Mouse (Mus musculus) heart, embryonic 15.5 days (tissue): Measurements from ENCODE around the gene 4930402H24Rik. TPM values are rescaled to one million over a fixed set of nuclear protein-coding genes. Genes with fewer than 3 reads are reported as not detected.

ENCODE experiments used
- ATAC-seq: fragments of 200-750 bp; cut with Nextera tagmentation; replicated peaks from 2 replicates; pipeline ENCODE4 v1.8.0; 2017; ENCODE audit warnings: low read depth, moderate TSS enrichment; ENCODE audit not compliant: insufficient number of reproducible peaks, insufficient read depth, low FRiP score
- H3K27ac ChIP-seq: fragments of 300-500 bp; sonication (generic); 2 replicates; pipeline ENCODE4 v1.5.1; 2015; ENCODE audit warnings: mild to moderate bottlenecking, inconsistent platforms
- H3K27me3 ChIP-seq: fragments of 300-500 bp; sonication (generic); 2 replicates; pipeline ENCODE4 v1.6.1; 2015; ENCODE audit warnings: inconsistent platforms
- H3K36me3 ChIP-seq: fragments of 300-500 bp; sonication (generic); 2 replicates; pipeline ENCODE4 v1.6.1; 2015; ENCODE audit warnings: mild to moderate bottlenecking, inconsistent platforms
- H3K4me1 ChIP-seq: fragments of 300-500 bp; sonication (generic); replicated peaks from 2 replicates; pipeline ENCODE4 v1.6.1; 2015; ENCODE audit warnings: inconsistent platforms
- H3K4me2 ChIP-seq: fragments of 300-500 bp; sonication (generic); 2 replicates; pipeline ENCODE4 v1.6.1; 2015; ENCODE audit warnings: inconsistent platforms, mild to moderate bottlenecking, moderate library complexity
- H3K4me3 ChIP-seq: fragments of 300-500 bp; sonication (generic); 2 replicates; pipeline ENCODE4 v1.5.1; 2015; ENCODE audit warnings: mild to moderate bottlenecking, inconsistent platforms
- H3K9ac ChIP-seq: fragments of 300-500 bp; sonication (generic); 2 replicates; pipeline ENCODE4 v1.6.1; 2015; ENCODE audit warnings: mild to moderate bottlenecking, inconsistent platforms
- H3K9me3 ChIP-seq: fragments of 300-500 bp; sonication (generic); replicated peaks from 2 replicates; pipeline ENCODE4 v1.6.1; 2016; ENCODE audit warnings: inconsistent platforms
- WGBS: fragments of 180-500 bp; shearing (Covaris S2); methylation state at CpG from one replicate; pipeline ENCODE4 v1.1.7; 2015; ENCODE audit warnings: mixed read lengths; 5-methylcytosine and 5-hydroxymethylcytosine counted together
- polyA plus RNA-seq: library from polyadenylated mRNA; unstranded; fragments of >200 nt; fragmentation: Nextera tagmentation; extraction: Ambion mirVana; gene quantifications from 2 replicates; pipeline ENCODE4 v1.2.1, GENCODE M21; 2015

Gene 4930402H24Rik
- polyA plus RNA-seq, 1 experiment from 2014 or later, result 50.9 TPM

DNA sequence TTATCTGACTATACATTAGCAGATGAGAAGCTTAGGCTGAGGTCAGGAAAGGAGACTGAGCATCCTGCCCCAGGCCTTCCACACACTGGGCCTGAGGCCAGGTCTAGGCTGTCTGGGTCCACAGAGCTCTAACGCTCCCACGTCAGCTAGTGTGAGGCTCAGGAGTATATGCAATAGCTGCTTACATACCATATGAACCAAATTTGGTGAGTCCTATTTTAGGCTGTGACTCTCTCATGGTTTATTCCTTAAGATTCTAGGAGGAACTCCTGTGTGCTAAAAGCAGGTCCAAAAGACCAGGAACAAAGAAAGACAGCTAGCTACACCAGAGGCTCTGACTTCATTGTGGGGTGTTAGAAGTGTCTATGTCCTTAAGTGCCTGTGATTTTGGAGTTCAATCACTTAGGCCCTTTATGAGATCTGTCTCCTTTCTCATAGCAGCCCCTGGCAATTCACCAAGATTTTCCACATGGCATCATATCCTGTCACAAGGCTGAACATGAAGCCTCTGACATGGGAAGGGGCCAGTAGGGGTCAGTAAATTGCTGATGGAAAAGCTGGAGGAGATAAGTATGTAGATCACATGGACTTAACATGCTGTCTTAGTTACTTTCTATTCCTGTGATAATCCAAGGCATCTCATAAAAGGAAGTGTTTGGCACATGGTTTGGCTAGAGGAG lies 177.2 kb downstream of the 4930402H24Rik start:
- no peaks in the 10 kb centered on the region for H3K9me3 ChIP-seq
- H3K4me3 ChIP-seq, result no peak overlapping the region
- no peaks in the 10 kb centered on the region for H3K27me3 ChIP-seq
- no peak overlapping the region for H3K27ac ChIP-seq
- 75% methylated on average over 2 of the region's 2 CpGs for WGBS
- no peak overlapping the region for H3K9ac ChIP-seq
- no peaks in the 10 kb centered on the region for H3K4me1 ChIP-seq
- ATAC-seq, result no peak
- peaks cover 95% of the 10 kb centered on the region for H3K36me3 ChIP-seq
- H3K4me2 ChIP-seq, result no peak overlapping the region

DNA sequence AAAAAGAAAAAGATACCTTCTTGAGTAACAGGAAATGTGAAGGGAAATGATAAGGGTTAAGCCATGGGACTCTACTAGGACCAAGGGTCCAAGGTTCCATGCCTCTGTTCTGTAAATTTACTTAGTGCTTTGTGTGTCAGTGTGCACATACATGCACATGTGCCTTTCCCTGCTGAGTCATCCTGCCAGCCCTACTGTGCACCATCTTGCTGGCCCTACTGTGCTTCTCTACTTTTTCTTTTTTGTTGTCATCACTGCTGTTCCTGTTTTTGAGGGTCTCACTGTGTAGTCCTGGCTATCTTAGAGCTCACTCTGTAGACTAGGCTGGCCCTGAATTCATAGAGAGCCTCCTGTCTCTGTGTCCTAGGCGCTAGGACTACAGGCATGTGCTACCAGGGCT lies 178.5 kb downstream of the 4930402H24Rik start:
- Histone ChIP-seq H3K36me3 (peaks cover 97% of the 10 kb centered on the region), H3K9me3 (no peaks in the 10 kb centered on the region), H3K9ac (no peak overlapping the region), H3K27me3 (no peaks in the 10 kb centered on the region), H3K4me3 (no peak overlapping the region), H3K4me1 (no peaks in the 10 kb centered on the region), H3K4me2 (no peak overlapping the region), H3K27ac (no peak overlapping the region)
- 85% methylated on average over 1 of the region's 1 CpGs for WGBS
- ATAC-seq, result no peak

DNA sequence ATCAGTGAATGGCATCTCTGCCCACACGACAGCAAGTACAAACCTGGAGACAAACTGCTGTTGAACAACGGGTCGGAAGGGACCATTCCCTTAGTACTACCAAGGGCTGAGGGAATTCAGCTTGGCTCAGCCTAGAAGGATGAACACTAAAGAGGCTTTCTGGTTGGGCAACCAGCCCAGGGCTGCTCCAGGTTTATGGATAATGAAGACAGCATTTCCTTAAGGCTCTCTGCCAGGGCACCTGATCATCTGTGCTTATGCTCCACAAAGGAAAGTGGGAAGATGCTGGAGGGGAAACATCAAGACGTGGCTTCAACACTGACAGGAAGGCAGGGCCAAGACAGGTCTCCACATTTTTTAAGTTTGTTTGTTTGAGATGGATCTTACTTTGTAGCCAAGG lies 181.8 kb downstream of the 4930402H24Rik start:
- no peaks in the 10 kb centered on the region for H3K4me1 ChIP-seq
- peaks cover 93% of the 10 kb centered on the region for H3K36me3 ChIP-seq
- no peak for ATAC-seq

DNA sequence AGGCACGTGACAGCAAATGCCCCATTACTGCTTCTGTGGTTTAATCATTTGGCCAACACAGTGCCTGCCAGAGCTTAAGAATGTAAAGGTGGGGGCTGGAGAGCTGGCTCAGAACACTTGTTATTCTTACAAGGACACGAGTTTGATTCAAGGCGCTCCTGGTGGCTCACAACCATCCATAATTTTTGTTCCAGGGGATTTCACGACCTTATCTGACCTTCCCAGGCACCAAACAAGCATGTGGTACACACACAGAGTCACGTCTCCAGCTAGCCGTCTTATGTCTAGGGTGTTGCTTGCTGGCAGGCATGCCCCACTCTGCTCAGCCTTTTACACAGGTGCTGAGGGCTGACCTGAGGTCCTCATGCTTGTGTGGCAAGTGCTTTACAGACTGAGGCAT lies 188.3 kb downstream of the 4930402H24Rik start:
- Histone ChIP-seq H3K27me3 (no peaks in the 10 kb centered on the region), H3K36me3 (peaks cover 81% of the 10 kb centered on the region), H3K9ac (no peak overlapping the region), H3K4me3 (no peak overlapping the region), H3K27ac (no peak overlapping the region), H3K4me1 (no peaks in the 10 kb centered on the region), H3K9me3 (no peaks in the 10 kb centered on the region), H3K4me2 (no peak overlapping the region)
- no peak for ATAC-seq
- WGBS, result 66% methylated on average over 6 of the region's 6 CpGs

More for the DNA sequence above, 181.8 kb downstream of the 4930402H24Rik start:
- Histone ChIP-seq H3K9me3 (no peaks in the 10 kb centered on the region), H3K4me2 (no peak overlapping the region), H3K27ac (no peak overlapping the region), H3K9ac (no peak overlapping the region), H3K27me3 (no peaks in the 10 kb centered on the region), H3K4me3 (no peak overlapping the region)
- WGBS, result 81% methylated on average over 4 of the region's 4 CpGs

DNA sequence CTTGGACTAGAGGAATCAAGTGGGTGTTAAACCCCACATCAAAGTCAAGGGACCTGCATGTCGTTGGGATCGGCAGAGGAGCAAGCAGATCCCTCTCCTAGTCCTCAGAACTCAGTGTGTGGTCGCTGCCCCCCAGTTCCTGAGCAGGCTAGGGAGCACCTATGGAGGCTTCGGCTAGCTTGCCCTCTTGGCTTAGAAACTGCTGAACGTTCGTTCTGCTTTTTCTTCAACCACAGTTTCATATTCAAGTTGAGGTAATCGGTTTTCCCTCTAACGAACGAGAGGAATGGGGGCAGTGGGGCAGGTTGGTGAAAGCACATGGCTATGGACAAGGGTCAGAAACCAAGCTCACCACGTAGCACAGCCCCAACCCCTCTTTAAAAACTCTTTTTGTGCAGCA lies 199.1 kb downstream of the 4930402H24Rik start:
- H3K9ac ChIP-seq, result no peak overlapping the region
- no peak overlapping the region for H3K4me2 ChIP-seq
- no peaks in the 10 kb centered on the region for H3K9me3 ChIP-seq
- ATAC-seq, result no peak
- no peaks in the 10 kb centered on the region for H3K27me3 ChIP-seq
- no peak overlapping the region for H3K27ac ChIP-seq
- peaks cover 42% of the 10 kb centered on the region for H3K36me3 ChIP-seq
- WGBS, result 55% methylated on average over 10 of the region's 10 CpGs
- H3K4me3 ChIP-seq, result no peak overlapping the region
- H3K4me1 ChIP-seq, result peaks cover 16% of the 10 kb centered on the region

DNA sequence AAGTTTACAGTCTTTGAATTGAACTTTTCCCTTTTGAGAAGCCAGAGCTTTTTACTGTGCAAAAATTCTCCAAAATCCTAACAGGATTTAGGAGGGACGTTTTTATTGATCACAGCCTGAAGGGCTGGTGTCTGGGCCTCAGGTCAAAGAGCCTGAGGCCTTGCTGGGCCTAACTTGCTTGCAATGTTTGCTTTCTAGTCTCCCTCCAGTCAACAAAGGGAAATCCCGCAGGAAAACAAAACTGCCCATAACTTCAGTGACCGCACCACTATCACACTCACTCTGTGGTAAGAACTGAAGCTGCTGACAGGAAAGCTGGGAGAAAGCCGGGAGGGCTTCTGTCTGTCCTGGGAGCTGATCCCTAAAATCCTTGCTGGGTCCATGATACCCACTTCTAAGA lies 199.6 kb downstream of the 4930402H24Rik start:
- Histone ChIP-seq H3K27ac (no peak overlapping the region), H3K36me3 (peaks cover 38% of the 10 kb centered on the region), H3K27me3 (no peaks in the 10 kb centered on the region), H3K4me3 (no peak overlapping the region), H3K9me3 (no peaks in the 10 kb centered on the region), H3K4me1 (peaks cover 16% of the 10 kb centered on the region), H3K9ac (no peak overlapping the region), H3K4me2 (no peak overlapping the region)
- ATAC-seq, result no peak
- WGBS, result 57% methylated on average over 4 of the region's 4 CpGs

DNA sequence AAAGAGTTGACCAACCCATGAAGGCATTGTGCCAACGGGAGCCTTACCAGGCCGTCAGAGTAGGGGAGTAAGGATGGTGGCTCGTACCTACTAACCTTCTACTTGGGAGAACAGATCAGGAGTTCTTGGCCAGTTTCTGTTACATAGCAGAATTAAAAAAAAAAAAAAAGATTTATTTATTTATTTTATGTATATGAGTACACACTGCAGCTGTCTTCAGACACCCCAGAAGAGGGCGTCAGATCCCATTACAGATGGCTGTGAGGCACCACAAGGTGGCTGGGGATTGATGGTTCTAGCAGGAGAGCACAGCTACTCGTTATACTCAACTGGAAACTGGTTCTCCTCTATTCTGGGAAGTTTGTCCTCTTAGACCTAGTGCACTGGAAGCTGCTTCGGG lies 201.0 kb downstream of the 4930402H24Rik start:
- Histone ChIP-seq H3K4me3 (no peak overlapping the region), H3K36me3 (peaks cover 23% of the 10 kb centered on the region), H3K9me3 (no peaks in the 10 kb centered on the region), H3K27ac (no peak overlapping the region; the same call in 1 of the 2 replicates), H3K9ac (no peak overlapping the region), H3K4me1 (peaks cover 16% of the 10 kb centered on the region), H3K4me2 (no peak overlapping the region), H3K27me3 (peaks cover under 1% of the 10 kb centered on the region; the same call in 1 of the 2 replicates)
- no peak for ATAC-seq
- 71% methylated on average over 6 of the region's 6 CpGs for WGBS

DNA sequence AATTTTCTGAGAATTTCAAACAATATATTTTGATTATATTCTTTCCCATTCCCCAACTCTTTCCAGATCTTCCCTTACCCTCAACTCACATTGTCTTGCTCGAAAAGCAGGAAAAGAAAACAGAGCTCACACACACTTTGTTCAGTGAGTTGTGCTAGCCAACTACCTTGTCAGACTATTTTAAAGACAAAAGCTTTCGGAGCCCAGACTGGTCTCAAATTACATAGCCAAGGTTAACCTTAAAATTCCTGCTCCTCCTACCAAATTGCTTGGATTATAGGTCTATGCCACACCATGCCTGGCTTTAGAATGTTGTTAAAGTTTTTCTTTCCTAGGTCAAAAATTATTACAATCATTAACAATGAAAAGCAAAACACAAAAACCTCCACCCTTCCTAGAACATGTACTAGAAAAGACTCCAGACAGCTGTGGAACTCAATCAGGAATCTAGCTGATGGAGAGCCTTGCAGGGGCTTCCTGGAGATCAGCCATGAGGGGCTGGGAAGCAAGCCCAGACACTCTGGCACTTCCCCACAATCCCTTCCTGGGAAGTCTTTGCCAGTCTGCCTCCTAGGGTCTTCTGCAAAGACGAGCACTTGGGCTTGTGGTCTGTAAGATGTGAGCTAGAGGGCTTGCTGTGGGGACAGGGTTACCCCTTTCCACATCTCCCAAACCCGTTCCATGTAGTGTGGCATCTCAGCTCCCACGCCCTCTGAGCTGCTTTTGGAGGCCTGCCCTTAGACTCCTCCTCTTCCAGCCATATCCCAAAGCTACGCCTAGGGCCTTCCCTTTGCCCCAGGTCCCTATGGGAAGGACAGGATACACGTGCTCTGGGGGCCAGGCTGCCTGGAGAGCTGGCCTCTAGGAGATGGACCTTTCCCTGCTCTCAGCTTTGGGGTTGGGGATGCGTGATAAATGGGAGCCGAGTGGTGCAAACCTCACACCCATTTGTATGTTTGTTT lies 201.9 kb downstream of the 4930402H24Rik start:
- H3K27me3 ChIP-seq, result peaks cover 6% of the 10 kb centered on the region; the same call in 1 of the 2 replicates
- peak overlapping the region; percentile 51 for H3K27ac ChIP-seq
- no peaks in the 10 kb centered on the region for H3K9me3 ChIP-seq
- no peak overlapping the region for H3K4me2 ChIP-seq
- peaks cover 17% of the 10 kb centered on the region for H3K36me3 ChIP-seq
- no peak overlapping the region for H3K9ac ChIP-seq
- ATAC-seq, result no peak; the same call in 1 of the 2 replicates
- peaks cover 16% of the 10 kb centered on the region for H3K4me1 ChIP-seq
- 55% methylated on average over 9 of the region's 9 CpGs for WGBS
- H3K4me3 ChIP-seq, result no peak overlapping the region

DNA sequence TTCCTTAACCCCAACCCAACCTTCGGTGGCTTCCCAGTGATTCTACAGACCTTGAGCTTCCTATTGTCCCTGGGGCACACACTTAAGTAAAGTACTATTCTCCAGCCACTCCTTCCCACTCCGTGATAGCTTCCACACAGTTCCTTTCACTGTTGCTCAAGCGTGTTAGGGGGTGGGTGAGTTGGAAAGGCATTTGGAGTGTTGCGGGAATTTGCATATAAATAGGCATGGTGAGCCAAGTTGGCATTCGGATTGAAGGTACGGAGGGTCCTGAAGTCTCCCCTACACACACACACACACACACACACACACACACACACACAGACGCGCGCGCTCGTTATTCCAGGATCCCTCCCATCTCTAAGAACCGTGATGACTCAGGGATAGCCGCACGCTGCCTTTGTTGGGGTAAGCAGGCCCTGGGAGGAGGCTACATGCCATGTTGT lies 208.4 kb downstream of the 4930402H24Rik start:
- Histone ChIP-seq H3K27ac (no peak overlapping the region), H3K4me2 (peak overlapping the region; percentile 100), H3K4me3 (peak overlapping the region; percentile 65), H3K9ac (peak overlapping the region; percentile 52), H3K9me3 (no peaks in the 10 kb centered on the region), H3K36me3 (no peaks in the 10 kb centered on the region), H3K4me1 (peaks cover 17% of the 10 kb centered on the region), H3K27me3 (peaks cover 58% of the 10 kb centered on the region)
- 5% methylated on average over 14 of the region's 14 CpGs for WGBS
- no peak for ATAC-seq

DNA sequence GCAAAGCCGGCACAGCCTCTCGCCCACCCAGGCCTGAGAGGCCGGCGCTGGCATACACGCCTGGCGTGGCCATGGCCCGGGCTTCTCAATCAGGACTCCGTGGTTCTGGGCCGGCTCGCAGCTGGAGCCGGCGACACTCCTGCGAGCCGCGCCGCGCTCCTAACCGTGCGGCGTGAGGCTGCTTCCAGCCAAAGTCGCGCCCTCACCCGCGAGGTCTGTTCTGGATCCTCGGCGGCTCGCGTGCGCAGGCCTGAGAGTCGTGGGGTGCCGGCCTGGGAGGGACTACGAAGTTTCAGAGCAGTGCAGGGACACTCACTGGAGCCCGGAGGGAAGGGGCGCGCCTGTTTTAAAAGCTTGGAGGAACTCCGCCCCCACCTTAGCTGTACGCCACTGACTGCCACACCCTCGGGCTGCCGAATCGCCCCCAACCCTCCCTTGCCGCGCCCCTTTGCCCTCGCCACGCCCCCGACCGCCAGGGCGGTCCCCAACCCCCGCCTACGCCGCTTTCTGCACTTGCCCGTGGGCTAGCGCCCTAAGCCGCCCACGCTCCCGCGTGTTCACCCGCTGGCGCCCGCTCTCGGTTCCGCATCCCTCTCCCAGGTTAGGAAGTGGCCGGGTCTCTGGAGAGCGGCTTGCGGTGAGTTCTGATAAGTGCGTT lies 208.9 kb downstream of the 4930402H24Rik start, which contains the start of gene Slc4a11:
Gene Slc4a11 (minus strand): TSS at position 367 of the 658 bp plus-strand sequence.
- Histone ChIP-seq H3K4me3 (peak within 1 kb of the TSS; percentile 65), H3K27ac (no peak within 1 kb of the TSS), H3K4me2 (peak within 1 kb of the TSS; percentile 100), H3K27me3 (peaks cover 58% of the 10 kb centered on the region), H3K4me1 (peaks cover 17% of the 10 kb centered on the region), H3K9ac (peak within 1 kb of the TSS; percentile 52), H3K36me3 (no peaks in the 10 kb centered on the region), H3K9me3 (no peaks in the 10 kb centered on the region)
- ATAC-seq, result peak; percentile 59
- WGBS, result under 1% methylated on average over 65 of the region's 65 CpGs

DNA sequence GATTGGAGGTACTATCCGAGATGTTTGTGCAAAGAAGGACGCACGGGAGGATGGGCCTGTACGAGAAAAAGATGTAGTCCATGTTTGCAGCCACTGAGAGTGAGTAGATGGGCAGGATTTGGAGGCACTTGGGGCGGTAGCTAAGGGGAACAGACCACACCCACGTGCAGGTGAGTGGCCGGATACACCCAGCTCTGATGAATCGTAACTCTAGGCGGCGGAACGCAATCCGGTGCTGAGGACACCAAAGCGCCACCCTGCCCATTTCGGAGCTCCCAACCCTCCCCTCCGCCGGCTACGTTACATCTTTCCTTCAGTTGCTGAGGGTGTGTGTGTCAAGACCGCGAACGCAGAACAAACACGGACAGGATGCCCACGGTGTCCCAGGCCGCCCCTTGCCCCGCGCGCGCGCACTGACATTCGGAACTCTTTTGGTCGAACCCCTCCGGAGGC lies 209.5 kb downstream of the 4930402H24Rik start:
- Histone ChIP-seq H3K9me3 (no peaks in the 10 kb centered on the region), H3K27ac (no peak overlapping the region), H3K4me3 (peak overlapping the region; percentile 65), H3K9ac (peak overlapping the region; percentile 52), H3K36me3 (no peaks in the 10 kb centered on the region), H3K4me2 (peak overlapping the region; percentile 100), H3K4me1 (peaks cover 17% of the 10 kb centered on the region), H3K27me3 (peaks cover 58% of the 10 kb centered on the region)
- no peak for ATAC-seq
- 1% methylated on average over 31 of the region's 31 CpGs for WGBS
